Mouse (Mus musculus) T-cell, adult 2 months (primary cell): ENCODE results near the gene Dlgap5.

Experiments
- DNase-seq: peaks from one replicate; pipeline ENCODE4 v3.0.0; 2022; ENCODE audit warnings: low spot score

Dlgap5 gene

DNA sequence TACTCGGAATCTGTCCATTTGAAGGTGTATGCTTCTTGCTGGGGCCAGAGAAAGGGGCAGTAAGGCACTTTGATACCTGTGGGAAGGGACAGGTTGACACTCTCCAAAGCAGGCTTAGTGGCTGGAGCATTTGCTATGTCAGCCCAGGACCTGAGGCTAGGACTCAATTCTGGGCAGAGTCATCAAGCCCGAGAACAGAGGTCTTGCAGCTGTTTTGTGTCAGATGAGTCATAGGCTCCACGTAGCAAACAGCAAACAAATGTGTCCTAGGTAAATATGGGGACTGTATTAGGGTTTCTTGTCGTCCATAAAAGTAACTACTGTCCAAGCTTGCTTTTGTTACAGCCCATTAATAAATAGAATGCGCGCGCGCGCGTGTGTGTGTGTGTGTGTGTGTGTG lies 65.9 kb downstream of the Dlgap5 start:
- DNase-seq = no peak

DNA sequence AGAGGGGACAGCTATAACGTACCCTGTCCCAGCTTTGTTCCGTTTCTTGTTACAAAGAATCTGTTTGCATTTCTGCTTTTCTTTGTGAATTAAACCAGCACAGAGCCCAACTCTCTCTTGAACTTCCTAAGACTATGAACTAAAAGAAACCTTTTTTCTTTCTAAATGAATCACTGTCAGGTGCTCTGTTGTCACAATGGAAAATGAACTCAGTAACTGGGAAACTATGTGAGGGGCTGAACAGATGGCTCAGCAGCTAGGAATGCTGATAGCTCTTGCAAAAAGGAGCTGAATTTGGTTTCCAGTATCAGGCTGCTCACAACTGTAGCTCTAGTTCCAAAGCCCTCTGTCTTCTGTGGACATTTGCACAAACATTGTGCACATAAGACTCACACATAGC lies 67.2 kb downstream of the Dlgap5 start:
- DNase-seq = no peak

DNA sequence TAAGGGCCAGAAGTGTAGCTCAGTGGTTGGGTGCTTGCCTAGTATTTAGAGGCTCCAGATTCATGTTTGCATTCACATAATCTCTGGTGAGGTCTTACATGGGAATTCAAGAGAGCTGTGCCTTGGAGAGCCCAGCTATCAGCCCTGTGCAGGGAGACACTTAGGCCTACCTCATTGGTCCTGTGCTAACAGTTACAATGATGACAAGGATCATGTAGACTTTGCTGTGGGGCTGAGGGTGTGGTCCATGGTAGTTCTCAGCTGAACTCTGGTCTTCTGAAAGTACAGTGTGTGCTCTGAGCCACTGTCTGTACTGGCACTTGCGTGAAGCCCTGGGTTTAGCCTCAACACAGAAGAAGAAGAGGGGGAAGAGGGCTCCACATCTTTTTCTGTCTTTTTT lies 71.5 kb downstream of the Dlgap5 start:
- DNase-seq = no peak

DNA sequence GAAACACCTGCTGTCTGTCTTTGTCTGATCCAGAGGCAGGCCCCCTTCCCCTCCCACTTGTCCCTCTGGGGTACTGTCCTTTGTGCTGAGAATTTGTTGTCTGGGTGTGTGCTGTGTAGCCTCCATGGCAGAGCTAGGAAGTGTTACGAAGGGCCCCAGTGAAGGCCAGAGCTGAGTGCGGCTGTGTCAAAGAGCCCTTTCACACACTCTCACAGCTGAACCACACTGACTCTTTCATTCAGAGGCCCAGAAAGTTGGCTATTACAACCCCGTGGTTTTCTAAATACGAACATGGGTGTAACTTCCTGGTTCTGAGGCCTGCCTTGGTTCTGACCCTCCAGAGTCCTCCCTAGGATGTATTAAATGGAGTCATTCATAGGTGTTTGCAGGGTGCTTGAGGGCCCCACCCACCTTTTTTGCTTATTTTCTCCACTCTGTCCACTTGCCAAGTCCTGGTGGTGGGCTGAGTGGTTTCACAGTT lies 76.4 kb downstream of the Dlgap5 start:
- DNase-seq = no peak

DNA sequence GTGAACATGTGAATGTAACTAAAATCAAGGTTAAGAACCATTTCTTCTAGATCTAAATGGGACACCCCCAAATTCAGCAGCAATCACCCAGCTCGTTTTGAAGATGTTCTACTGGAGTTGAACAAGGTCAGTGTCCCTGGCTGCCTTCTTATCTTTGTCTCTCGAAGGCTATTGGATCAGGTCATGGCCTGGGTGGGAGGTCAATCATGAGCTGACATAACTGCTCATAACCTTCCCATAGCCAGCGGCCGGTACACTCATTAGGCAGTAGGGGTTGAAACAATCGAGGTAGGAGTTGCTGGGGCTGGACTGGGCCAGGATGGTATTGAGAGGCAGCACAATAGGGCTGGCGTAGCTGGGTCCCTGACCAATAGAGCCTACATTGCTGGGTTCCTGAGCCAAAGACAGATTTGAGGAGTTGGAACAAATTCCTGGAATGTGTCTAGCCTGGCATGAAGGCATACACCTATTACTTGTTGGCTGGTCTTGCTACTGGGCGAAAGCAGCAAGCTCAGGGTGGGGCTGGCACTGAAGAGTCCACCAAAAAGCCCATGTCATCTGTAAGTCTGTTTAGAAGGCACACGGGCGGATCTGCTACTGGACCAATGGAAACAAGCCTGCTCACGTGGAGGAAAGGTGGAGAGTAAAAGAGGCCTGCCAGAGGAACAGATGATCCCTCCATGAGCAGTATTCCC lies 77.8 kb downstream of the Dlgap5 start:
- DNase-seq = no peak
